Mouse (Mus musculus): ENCODE data around the gene Pde6h.

DNA sequence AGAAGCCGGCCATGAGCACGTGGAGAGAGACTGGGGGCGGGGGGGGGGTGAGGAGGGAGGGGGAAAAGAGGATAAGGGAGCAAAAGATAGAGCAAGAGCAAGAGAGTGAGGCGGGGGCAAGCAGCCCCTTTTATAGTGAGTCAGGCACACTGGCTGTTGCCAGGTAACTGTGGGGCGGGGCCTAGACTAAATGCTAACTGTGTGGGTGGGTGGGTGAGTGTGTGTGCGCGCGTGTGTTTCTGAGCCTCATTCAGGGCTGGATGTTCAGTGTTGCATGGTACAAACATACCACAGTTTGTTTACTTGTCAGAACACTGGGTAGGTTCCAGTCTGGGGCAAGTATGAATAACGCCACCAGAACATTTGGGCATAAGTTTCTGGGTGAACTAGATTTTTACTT lies 23.3 kb downstream of the Pde6h start:
- TF ChIP-seq CTCF (IDR thresholded peaks at IDR 0.05; ENCODE audit: borderline replicate concordance, insufficient read depth, low read depth, low read length) (no peak), POLR2A (IDR thresholded peaks at IDR 0.05; ENCODE audit: borderline replicate concordance, insufficient read depth, low read length) (no peak)

All from cerebellum, adult 2 months (tissue).